Mouse (Mus musculus) neural tube, embryonic 14.5 days (tissue): Measurements from ENCODE around the gene Slc25a39. TPM values are rescaled to one million over a fixed set of nuclear protein-coding genes. Genes with fewer than 3 reads are reported as not detected.
"Not testable (repeated sequence)": the region's sequence is repeated elsewhere in the genome, so short reads cannot be mapped to it uniquely, and the experiment has no call there.

Source experiments
- ATAC-seq: fragments of 200-750 bp; cut with Nextera tagmentation; 2 replicates; pipeline ENCODE4 v1.8.0; 2017; ENCODE audit warnings: low read depth, mild to moderate bottlenecking, moderate TSS enrichment, moderate library complexity
- H3K27ac ChIP-seq: fragments of 300-500 bp; sonication (generic); 2 replicates; pipeline ENCODE4 v1.5.1; 2014; ENCODE audit warnings: low read depth, mild to moderate bottlenecking, control low read depth, low read length, moderate library complexity, mixed read lengths
- H3K27me3 ChIP-seq: fragments of 300-500 bp; sonication (generic); 2 replicates; pipeline ENCODE4 v1.6.1; 2014; ENCODE audit warnings: low read length; ENCODE audit not compliant: control insufficient read depth, insufficient read depth
- H3K36me3 ChIP-seq: fragments of 300-500 bp; sonication (generic); 2 replicates; pipeline ENCODE4 v1.6.1; 2014; ENCODE audit warnings: low read length, mixed read lengths; ENCODE audit not compliant: control insufficient read depth, insufficient read depth
- H3K4me1 ChIP-seq: fragments of 300-500 bp; sonication (generic); 2 replicates; pipeline ENCODE4 v1.6.1; 2014; ENCODE audit warnings: low read length; ENCODE audit not compliant: control insufficient read depth, insufficient read depth
- H3K4me2 ChIP-seq: fragments of 300-500 bp; sonication (generic); 2 replicates; pipeline ENCODE4 v1.6.1; 2014; ENCODE audit warnings: mild to moderate bottlenecking, low read depth, low read length, control low read depth
- H3K4me3 ChIP-seq: fragments of 300-500 bp; sonication (generic); 2 replicates; pipeline ENCODE4 v1.5.1; 2014; ENCODE audit warnings: low read depth, low read length, control low read depth, mixed read lengths
- H3K9ac ChIP-seq: fragments of 300-500 bp; sonication (generic); replicated peaks from 2 replicates; pipeline ENCODE4 v1.6.1; 2014; ENCODE audit warnings: low read depth, mild to moderate bottlenecking, control low read depth, low read length, mixed read lengths
- H3K9me3 ChIP-seq: fragments of 300-500 bp; sonication (generic); 2 replicates; pipeline ENCODE4 v1.6.1; 2016; ENCODE audit warnings: low read length; ENCODE audit not compliant: control insufficient read depth
- WGBS: fragments of 180-500 bp; shearing (Covaris S2); extraction: QIAGEN DNeasy Blood & Tissue Kit; methylation state at CpG from one replicate; pipeline ENCODE4 v1.1.7; 2014; 5-methylcytosine and 5-hydroxymethylcytosine counted together
- polyA plus RNA-seq: library from polyadenylated mRNA; unstranded; fragments of >200 nt; fragmentation: Nextera tagmentation; extraction: Ambion mirVana; gene quantifications from 2 replicates; pipeline ENCODE4 v1.2.1, GENCODE M21; 2014

The Slc25a39 gene
- polyA plus RNA-seq, 1 experiment from 2014 or later = 141 TPM

- H3K27me3 ChIP-seq = no peaks in the 10 kb centered on the region
- no peaks in the 10 kb centered on the region for H3K9me3 ChIP-seq
- H3K4me2 ChIP-seq = no peak overlapping the region
- no peaks in the 10 kb centered on the region for H3K36me3 ChIP-seq
- no peak overlapping the region for H3K27ac ChIP-seq
- 35% methylated on average over 2 of the region's 2 CpGs for WGBS
- no peaks in the 10 kb centered on the region for H3K4me1 ChIP-seq
- ATAC-seq = no peak
- no peak overlapping the region for H3K9ac ChIP-seq
- H3K4me3 ChIP-seq = no peak overlapping the region
These were observed 34.1 kb downstream of the Slc25a39 start for GRCm38 (mm10) chr11:102373646-102374045.

DNA sequence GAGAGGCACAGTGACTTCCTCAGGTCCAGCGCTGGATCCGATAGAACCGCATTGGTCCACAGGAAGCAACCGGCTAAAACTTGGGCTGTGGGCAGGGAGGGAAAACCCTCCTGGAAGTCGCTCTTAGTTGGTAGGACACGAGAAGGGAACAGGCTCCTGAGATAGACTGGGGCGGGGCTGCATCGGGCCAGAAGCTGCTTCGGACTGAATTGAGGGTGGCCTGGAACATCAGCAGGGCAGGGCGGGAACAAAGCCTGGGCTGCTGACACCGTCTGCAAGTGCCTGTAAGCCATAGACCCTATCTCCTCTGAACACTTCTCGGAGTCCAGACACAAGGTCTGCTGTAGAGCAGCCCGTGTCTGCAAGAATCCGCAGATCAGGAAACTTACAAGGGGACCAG is 34.8 kb downstream of the Slc25a39 start:
- no peaks in the 10 kb centered on the region for H3K27me3 ChIP-seq
- WGBS = 41% methylated on average over 14 of the region's 14 CpGs
- no peak overlapping the region for H3K27ac ChIP-seq
- H3K4me2 ChIP-seq = no peak overlapping the region
- H3K9me3 ChIP-seq = no peaks in the 10 kb centered on the region
- H3K4me3 ChIP-seq = no peak overlapping the region
- H3K9ac ChIP-seq = no peak overlapping the region
- ATAC-seq = no peak
- no peaks in the 10 kb centered on the region for H3K4me1 ChIP-seq
- H3K36me3 ChIP-seq = no peaks in the 10 kb centered on the region

DNA sequence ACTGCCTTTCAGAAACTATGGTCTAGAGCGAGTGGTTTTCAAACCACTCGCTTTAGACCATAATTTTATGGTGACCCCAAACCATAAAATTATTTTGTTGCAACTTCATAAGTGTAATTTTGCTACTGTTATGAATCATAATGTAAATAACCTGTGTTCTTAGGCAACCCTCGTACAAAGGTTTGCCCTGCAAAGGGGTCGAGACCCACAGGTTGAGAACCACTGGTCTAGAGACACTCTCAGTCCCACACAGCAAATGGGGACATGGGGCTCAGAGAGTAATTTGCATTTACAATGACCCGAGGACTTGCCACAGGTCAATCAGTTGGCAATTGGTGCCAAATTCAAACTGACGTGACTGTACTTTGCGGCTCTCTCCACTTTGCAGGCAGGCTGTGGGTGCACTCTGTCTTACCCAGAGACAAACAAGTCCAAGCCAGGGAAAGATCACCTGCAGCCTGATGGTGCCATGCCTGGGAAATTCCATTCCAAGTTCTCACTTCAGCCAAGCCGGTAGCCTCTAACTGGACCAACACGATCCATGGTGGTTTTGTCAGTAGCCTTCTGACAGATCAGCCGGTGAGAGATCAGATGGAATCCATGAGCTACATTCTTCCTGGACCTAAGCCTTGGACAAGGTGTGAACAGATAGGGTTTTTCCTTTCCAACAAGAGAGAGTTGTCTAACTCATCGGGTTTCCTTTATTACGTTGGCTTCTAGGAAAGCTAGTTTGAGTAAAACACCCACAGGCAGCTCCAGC is 35.6 kb downstream of the Slc25a39 start:
- Histone ChIP-seq H3K4me2 (no peak overlapping the region), H3K4me1 (no peaks in the 10 kb centered on the region), H3K9me3 (no peaks in the 10 kb centered on the region), H3K9ac (no peak overlapping the region), H3K27me3 (no peaks in the 10 kb centered on the region), H3K27ac (no peak overlapping the region), H3K36me3 (no peaks in the 10 kb centered on the region), H3K4me3 (no peak overlapping the region)
- 87% methylated on average over 12 of the region's 12 CpGs for WGBS
- ATAC-seq = no peak

- no peak overlapping the region for H3K4me2 ChIP-seq
- no peak overlapping the region for H3K9ac ChIP-seq
- no peaks in the 10 kb centered on the region for H3K4me1 ChIP-seq
- 67% methylated on average over 7 of the region's 7 CpGs for WGBS
- H3K27me3 ChIP-seq = no peaks in the 10 kb centered on the region
- no peak overlapping the region for H3K4me3 ChIP-seq
- no peak for ATAC-seq
- H3K27ac ChIP-seq = no peak overlapping the region
- H3K9me3 ChIP-seq = no peaks in the 10 kb centered on the region
- H3K36me3 ChIP-seq = no peaks in the 10 kb centered on the region
These were observed 37.5 kb downstream of the Slc25a39 start for GRCm38 (mm10) chr11:102370285-102370684.

DNA sequence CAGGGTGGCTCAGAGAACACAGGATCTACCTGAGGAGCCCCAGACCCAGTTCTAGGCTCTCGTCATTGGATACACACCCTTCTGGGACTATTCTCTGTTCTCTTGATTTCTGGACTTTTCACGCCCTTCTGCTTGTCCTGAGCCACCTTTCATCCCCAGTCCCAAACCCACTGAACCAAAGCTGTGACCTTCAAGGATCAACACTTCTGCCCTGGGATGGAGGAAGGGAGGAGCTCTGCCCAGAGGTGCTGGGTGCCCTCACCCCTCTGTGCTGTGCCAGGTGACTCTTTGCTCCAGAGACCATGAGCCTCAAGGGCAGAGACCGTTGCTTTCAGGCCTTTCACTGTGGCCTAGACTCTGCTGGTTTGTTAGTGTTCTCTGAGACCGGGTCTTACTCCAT is 38.5 kb downstream of the Slc25a39 start:
- Histone ChIP-seq H3K27ac (no peak overlapping the region), H3K4me2 (no peak overlapping the region), H3K27me3 (no peaks in the 10 kb centered on the region), H3K36me3 (no peaks in the 10 kb centered on the region), H3K9ac (no peak overlapping the region), H3K4me1 (no peaks in the 10 kb centered on the region), H3K4me3 (no peak overlapping the region), H3K9me3 (no peaks in the 10 kb centered on the region)
- ATAC-seq = no peak
- WGBS = 80% methylated on average over 4 of the region's 4 CpGs

DNA sequence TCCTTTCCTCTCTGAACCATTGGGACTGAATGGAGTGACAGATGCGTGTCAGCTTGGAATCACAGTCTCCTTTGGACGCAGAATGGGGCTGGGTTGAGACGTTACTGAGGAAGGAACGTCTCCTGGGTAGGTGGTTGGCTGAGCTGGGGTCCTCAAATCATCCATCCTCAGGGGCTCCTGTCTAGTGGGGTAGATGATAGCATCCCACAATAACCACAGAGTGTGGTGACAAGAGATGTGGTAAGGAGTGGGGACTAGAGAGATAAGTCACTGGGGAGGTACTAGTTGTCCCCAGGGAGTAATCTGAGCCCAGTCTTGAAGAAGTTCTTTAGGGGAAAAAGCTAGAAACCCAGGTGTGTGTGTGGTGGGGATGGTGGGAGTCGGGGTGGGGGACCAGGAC is 39.4 kb downstream of the Slc25a39 start:
- no peak overlapping the region for H3K4me2 ChIP-seq
- WGBS = 87% methylated on average over 5 of the region's 5 CpGs
- H3K27me3 ChIP-seq = no peaks in the 10 kb centered on the region
- H3K9ac ChIP-seq = no peak overlapping the region
- no peak overlapping the region for H3K4me3 ChIP-seq
- no peak for ATAC-seq
- no peaks in the 10 kb centered on the region for H3K9me3 ChIP-seq
- no peaks in the 10 kb centered on the region for H3K36me3 ChIP-seq
- no peak overlapping the region for H3K27ac ChIP-seq
- no peaks in the 10 kb centered on the region for H3K4me1 ChIP-seq

DNA sequence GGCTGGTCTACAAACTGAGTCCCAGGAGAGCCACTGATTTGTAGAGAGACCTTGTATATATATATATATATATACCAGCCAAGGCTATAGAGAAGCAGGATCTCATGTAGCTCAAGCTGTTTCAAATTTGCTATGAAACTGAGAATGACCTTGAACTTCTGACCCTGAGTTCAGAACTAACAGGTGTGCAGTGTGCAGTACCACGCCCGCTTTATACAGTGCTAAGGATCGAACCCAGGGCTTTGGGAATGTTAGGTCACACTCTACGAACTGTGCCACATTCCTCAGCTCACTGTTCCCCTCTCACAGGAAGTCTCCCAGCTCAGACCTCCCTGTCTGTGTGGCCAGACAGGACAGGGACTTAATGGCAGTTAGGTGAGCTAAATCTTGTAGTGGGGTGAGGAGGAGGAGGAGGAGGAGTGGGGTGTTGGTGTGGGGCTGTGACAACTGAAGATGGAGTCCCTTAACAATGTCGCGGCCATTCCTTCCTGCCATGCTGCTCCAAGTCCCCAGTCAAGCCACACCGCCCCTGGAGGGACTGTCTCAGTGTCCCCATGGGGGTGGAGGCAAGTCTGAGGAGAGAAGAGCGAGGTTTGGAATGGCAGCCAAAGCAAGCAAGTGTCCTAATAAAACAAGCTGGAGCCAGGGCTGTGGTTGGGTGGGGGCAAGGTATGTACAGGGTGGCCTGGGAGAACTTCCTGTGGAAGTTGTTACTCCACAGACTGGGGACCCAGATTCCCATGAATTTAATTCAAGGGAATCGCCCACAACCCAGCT is 40.1 kb downstream of the Slc25a39 start:
- H3K27ac ChIP-seq = no peak overlapping the region
- no peaks in the 10 kb centered on the region for H3K9me3 ChIP-seq
- H3K4me1 ChIP-seq = no peaks in the 10 kb centered on the region
- no peak overlapping the region for H3K9ac ChIP-seq
- no peaks in the 10 kb centered on the region for H3K36me3 ChIP-seq
- H3K4me2 ChIP-seq = no peak overlapping the region
- no peak overlapping the region for H3K4me3 ChIP-seq
- ATAC-seq = no peak
- WGBS = 78% methylated on average over 9 of the region's 9 CpGs
- no peaks in the 10 kb centered on the region for H3K27me3 ChIP-seq

DNA sequence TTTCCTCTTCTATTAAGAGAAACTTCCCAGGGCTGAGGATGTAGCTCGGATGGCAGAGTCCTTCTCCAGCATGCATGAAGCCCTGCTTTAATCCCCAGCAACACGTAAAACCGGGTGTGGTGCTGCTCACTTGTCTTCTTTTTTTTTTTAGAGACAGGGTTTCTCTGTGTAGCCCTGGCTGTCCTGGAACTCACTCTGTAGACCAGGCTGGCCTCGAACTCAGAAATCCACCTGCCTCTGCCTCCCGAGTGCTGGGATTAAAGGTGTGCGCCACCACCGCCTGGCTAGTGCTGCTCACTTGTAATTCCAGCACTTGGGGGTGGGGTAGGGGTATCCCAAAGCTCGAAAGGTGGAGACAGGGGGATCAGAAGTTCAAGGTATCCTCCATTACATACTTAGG is 41.6 kb downstream of the Slc25a39 start, which contains the start of gene Slc4a1:
Gene Slc4a1, minus strand, starts transcription at position 101 of the 400 bp plus-strand sequence.
- H3K9ac ChIP-seq, H3K27ac ChIP-seq, H3K36me3 ChIP-seq, ATAC-seq, H3K4me3 ChIP-seq, H3K4me1 ChIP-seq, H3K9me3 ChIP-seq, H3K27me3 ChIP-seq, H3K4me2 ChIP-seq: not testable (repeated sequence)
- WGBS = 81% methylated on average over 8 of the region's 8 CpGs

DNA sequence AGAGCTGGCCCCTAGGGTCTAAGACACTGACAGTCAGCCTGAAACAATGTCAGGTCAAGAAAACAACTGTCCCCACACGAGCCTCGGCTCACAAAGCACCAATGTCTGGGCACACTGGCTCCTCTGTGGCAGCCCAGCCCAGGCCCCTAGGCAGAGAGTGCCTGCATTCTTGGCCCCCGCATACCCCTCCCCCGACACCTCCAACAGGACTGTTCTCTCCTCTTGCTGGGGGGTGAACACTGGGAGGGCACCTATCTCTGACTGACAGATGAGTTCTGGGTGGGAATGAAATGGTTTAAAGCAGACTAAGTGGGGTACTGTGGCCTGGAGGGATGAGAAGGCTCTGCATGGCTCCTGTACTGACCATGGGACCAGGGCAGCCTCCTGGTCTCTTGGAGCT is 42.0 kb downstream of the Slc25a39 start:
- no peak for ATAC-seq
- Histone ChIP-seq H3K27ac (no peak overlapping the region), H3K4me2 (no peak overlapping the region), H3K9me3 (no peaks in the 10 kb centered on the region), H3K4me3 (no peak overlapping the region), H3K27me3 (no peaks in the 10 kb centered on the region), H3K4me1 (no peaks in the 10 kb centered on the region), H3K9ac (no peak overlapping the region), H3K36me3 (no peaks in the 10 kb centered on the region)
- 59% methylated on average over 4 of the region's 4 CpGs for WGBS
